Mouse (Mus musculus) frontal cortex, postnatal 14 days (tissue): ENCODE measurements around the gene Hltf.
"Not testable (repeated sequence)": the region's sequence is repeated elsewhere in the genome, so short reads cannot be mapped to it uniquely, and the experiment has no call there.

Experiments used
- DNase-seq, 2 experiments: peaks; one replicate each; pipeline ENCODE4 v3.0.0; 2022; ENCODE audit warnings: low spot score in 2 of 2

The Hltf gene

GRCm38 (mm10) chr3:20104318-20104717 is 46.7 kb downstream of the Hltf start:
- no peak for DNase-seq

DNA sequence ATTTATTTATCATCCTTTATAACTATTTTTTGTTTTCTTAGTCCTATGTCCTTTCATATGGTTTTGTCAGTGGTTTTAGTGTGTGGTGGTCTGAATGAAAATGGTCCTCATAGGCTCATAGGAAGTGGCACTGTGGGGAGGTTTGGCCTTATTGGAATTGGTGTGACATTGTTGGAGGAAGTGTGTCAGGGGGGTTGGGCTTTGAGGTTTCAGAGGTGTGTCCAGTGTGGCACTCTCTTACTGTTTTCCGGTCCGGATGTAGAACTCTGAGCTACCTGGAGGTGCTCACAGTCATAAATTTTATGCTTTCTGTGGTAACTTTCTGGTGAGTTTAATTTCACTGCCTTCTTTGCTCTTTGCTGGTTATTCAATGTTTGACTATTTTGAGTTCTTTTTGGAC is 47.2 kb downstream of the Hltf start:
- no peak for DNase-seq

DNA sequence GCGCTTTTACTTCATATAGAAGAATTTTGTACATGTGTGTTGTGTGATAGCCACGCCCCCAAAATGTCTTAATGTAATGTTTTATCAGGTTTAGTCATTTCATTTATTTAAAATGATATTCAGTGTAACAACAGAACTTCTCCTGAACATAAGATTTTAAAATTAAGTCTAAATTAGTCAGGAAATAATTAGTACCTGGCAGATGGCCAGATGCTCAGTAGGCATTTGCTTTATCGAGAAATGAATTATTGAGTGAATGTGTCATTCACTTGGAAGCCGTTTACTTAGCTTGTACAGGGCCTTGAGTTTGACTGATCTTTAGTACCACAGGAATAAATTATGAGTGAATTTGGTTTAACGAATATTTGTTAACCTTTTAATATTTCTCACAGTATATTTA is 51.3 kb downstream of the Hltf start:
- DNase-seq, result no peak

- DNase-seq, result no peak
Measured at GRCm38 (mm10) chr3:20111913-20112312, 54.3 kb downstream of the Hltf start.

GRCm38 (mm10) chr3:20119044-20119591 is 61.5 kb downstream of the Hltf start:
- no peak for DNase-seq

GRCm38 (mm10) chr3:20119686-20120244 is 62.2 kb downstream of the Hltf start:
- no peak for DNase-seq

- not testable (repeated sequence) for DNase-seq
Measured at GRCm38 (mm10) chr3:20121582-20121981, 64.0 kb downstream of the Hltf start.

DNA sequence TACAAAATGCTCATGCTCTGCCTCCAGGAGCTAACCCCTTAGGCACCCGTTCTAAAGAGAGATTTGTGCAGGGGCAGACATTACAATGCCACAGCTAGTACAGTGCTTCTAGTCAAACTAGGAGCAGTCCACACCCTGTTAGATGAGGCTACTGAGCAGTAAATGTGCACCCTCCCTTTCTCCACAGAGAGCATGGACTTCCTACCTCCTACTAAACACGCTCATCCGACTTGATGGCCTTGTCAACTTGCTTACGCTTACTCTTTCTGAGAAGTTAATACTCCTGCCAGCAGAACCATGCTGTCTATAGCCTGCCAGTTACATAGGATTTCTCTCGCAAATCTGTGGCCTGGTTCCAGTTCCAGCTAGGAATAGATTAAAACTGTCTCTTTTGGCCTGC is 68.0 kb downstream of the Hltf start:
- DNase-seq, result no peak

- DNase-seq, result no peak
Measured at GRCm38 (mm10) chr3:20127047-20127595, 69.5 kb downstream of the Hltf start.

GRCm38 (mm10) chr3:20129491-20129890 is 71.9 kb downstream of the Hltf start:
- no peak for DNase-seq

GRCm38 (mm10) chr3:20130456-20131349 is 73.1 kb downstream of the Hltf start:
- DNase-seq, result no peak

GRCm38 (mm10) chr3:20131350-20131720 is 73.7 kb downstream of the Hltf start:
- no peak for DNase-seq

DNA sequence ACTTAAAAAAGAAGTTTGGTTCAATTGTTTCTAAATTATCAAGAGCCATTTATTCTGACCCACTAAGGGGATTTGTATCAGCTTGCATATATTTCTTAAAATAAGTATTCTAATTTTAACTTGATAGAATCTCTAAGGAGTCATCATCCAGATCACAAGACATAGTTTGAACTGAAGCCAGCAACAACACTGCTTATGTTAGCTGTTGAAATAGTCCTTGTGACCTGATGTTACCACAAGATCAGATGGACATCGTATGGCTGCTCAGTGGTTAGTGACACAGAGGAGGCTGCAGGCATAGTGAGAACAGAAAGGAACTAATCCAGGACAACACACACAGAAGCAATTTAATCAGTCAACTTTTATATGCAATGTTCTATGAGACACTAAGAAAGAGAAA is 75.1 kb downstream of the Hltf start:
- no peak for DNase-seq

DNA sequence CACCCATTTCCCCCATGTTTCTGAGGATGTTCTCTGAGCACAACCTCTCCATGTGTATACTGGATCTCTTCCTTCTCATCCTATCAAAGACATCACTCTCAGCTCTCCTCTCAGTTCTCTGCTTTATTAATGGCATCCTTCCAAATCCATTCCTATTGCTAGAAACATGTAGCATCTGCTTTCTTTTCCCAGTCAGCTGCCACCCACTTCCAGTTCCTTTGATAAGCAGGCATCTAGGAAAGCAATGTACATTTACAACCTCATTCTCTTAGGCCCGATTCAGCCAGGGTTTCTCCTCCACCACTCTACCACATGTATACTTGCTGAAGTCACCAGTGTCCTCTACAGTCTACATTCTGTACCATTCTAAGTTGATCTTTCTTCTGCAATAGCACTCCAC is 76.1 kb downstream of the Hltf start:
- DNase-seq, result no peak

- no peak for DNase-seq
Measured at GRCm38 (mm10) chr3:20134545-20134944, 76.9 kb downstream of the Hltf start.

- no peak for DNase-seq
Measured at GRCm38 (mm10) chr3:20136868-20137581, 79.4 kb downstream of the Hltf start.

GRCm38 (mm10) chr3:20141240-20141639 is 83.6 kb downstream of the Hltf start:
- DNase-seq, result no peak

GRCm38 (mm10) chr3:20141679-20142078 is 84.1 kb downstream of the Hltf start:
- no peak for DNase-seq

- no peak for DNase-seq
Measured at GRCm38 (mm10) chr3:20142101-20142500, 84.5 kb downstream of the Hltf start.

DNA sequence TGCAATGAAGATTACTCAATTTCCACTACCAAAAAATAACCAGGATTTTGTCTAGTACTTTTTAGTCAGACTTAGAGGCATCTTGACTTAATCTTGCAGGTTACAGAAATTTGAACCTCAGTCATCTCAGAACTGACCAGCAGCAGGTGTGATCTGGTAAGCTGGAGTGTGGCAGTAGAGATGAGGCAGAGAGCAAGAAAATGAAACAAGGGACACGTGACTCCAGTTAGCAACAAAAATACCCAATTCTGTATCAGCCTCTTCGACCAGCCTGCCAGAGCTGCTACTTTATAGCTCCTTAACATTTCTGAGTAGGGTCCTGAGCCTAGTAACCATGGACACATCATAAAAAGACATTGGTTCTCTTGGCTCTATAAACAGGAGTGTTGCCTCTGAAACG is 85.0 kb downstream of the Hltf start:
- DNase-seq, result no peak

- DNase-seq, result no peak
Measured at GRCm38 (mm10) chr3:20143726-20144125, 86.1 kb downstream of the Hltf start.

DNA sequence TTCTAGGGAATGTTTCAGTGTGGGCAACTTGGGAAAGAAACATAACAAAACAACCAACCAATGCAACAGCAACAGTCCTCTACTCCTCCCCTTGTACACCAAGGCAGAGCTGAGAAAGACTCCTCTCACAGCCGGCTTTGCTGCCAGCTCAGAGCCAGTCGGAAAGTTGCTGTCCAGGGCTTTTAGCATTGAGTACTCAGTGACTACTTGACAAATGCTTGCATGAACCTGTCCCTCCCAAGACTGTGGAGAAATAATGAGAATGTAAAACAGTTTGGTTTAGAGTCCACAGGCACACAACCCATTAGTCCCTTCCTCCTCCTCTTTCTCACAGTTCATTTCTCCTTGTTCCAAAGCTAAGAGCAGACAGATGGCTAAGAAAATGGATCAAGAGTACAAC is 86.8 kb downstream of the Hltf start:
- DNase-seq, result no peak
